8 mouse cellular contexts compared by ENCODE assay signal in the genomic region with DNA sequence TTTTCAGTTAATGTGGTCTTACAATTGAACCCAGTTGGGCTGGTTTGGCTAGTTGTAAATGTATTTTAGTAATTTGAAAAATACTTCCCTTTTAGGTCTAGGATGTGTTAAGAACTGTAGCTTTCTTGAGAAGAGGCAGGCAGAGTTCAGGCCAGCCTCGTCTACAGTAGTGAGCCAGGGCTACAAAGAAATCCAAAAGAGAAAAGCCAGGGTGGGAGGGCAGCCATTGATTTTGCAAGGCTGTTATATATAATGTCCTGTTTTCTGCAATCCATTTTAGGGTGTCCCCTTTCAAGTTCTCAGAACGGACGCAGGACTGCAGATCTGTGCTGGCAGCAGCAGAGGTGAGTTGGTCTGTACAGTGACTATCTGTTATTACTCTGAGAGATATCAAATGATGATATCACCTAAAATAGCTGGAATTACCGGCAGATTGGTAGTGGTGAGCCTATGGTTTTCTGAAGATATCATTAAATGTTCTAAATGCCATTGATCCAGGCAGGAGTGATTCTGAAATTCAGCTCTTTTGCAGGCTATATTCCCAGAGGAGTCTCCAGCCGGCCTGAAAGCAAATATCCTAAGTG. TPM values are rescaled to one million over a fixed set of nuclear protein-coding genes. Genes with fewer than 3 reads are reported as not detected.
DNase-seq lines count a peak whose midpoint lies in the region; ATAC-seq and TF ChIP-seq lines count a peak whose summit lies in the region.

No protein-coding gene starts in this region.

- H3K36me3 ChIP-seq in heart, embryonic 16.5 days (ENCODE audit: control insufficient read depth, insufficient read depth): peaks cover 35% of the 10 kb centered on the region
- H3K36me3 ChIP-seq in heart, adult 2 months (ENCODE audit: control insufficient read depth, insufficient read depth, low read length): peaks cover 13% of the 10 kb centered on the region
- H3K36me3 ChIP-seq in hindbrain, embryonic 14.5 days (replicated peaks; ENCODE audit: control insufficient read depth, insufficient read depth): peaks cover 58% of the 10 kb centered on the region
- H3K36me3 ChIP-seq in midbrain, embryonic 13.5 days: peaks cover 50% of the 10 kb centered on the region

- H3K27me3 ChIP-seq in heart, embryonic 16.5 days (ENCODE audit: control insufficient read depth, insufficient read depth, low read length): no peaks in the 10 kb centered on the region
- no peaks in the 10 kb centered on the region for H3K27me3 ChIP-seq in heart, adult 2 months (ENCODE audit: control insufficient read depth, insufficient read depth, low read length)
- no peaks in the 10 kb centered on the region for H3K27me3 ChIP-seq in hindbrain, embryonic 14.5 days (ENCODE audit: control insufficient read depth, insufficient read depth, low read length)
- no peaks in the 10 kb centered on the region for H3K27me3 ChIP-seq in midbrain, embryonic 13.5 days

- peak overlapping the region; percentile 79 for H3K4me2 ChIP-seq in heart, embryonic 16.5 days (ENCODE audit: low read depth, low read length)
- peak overlapping the region; percentile 89 for H3K4me2 ChIP-seq in hindbrain, embryonic 14.5 days (replicated peaks)
- H3K4me2 ChIP-seq in midbrain, embryonic 13.5 days (replicated peaks): peak overlapping the region; percentile 62

- H3K4me1 ChIP-seq in heart, embryonic 16.5 days (ENCODE audit: control insufficient read depth, insufficient read depth, low read length): peaks cover 17% of the 10 kb centered on the region
- H3K4me1 ChIP-seq in heart, adult 2 months (ENCODE audit: control insufficient read depth, insufficient read depth, low read length): peaks cover 3% of the 10 kb centered on the region
- H3K4me1 ChIP-seq in hindbrain, embryonic 14.5 days (replicated peaks; ENCODE audit: control insufficient read depth, insufficient read depth, low read length): peaks cover 27% of the 10 kb centered on the region
- H3K4me1 ChIP-seq in midbrain, embryonic 13.5 days (replicated peaks): peaks cover 53% of the 10 kb centered on the region

- intact Hi-C loops in heart, adult 2 months (cut with DNase I): loop anchor here (10.0 kb wide), 1 partner anchor 271 kb away; the partner anchor contains the start of gene Tvp23b

- WGBS in heart, embryonic 16.5 days: 12% methylated on average over 5 of the region's 5 CpGs
- WGBS in heart, adult 2 months: 36% methylated on average over 5 of the region's 5 CpGs
- WGBS in hindbrain, embryonic 14.5 days: 19% methylated on average over 5 of the region's 5 CpGs
- WGBS in midbrain, embryonic 13.5 days: 18% methylated on average over 5 of the region's 5 CpGs

- TF ChIP-seq CTCF in heart, adult 2 months (IDR thresholded peaks at IDR 0.05): no peak

- TF ChIP-seq POLR2A in heart, adult 2 months (IDR thresholded peaks at IDR 0.05; ENCODE audit: insufficient read depth, low read depth, low read length): no peak

- no peak for ATAC-seq in heart, embryonic 16.5 days (replicated peaks; ENCODE audit: extremely low read depth, insufficient read depth, low FRiP score)
- no peak for ATAC-seq in hindbrain, embryonic 14.5 days (ENCODE audit: low FRiP score)
- ATAC-seq in midbrain, embryonic 13.5 days: no peak
- ATAC-seq in activated CD4-positive, CD25-positive, alpha-beta regulatory T cell, adult 4 months: no peak

- H3K4me3 ChIP-seq in heart, embryonic 16.5 days (ENCODE audit: low read length): peak overlapping the region; percentile 74
- no peak overlapping the region for H3K4me3 ChIP-seq in heart, adult 2 months
- H3K4me3 ChIP-seq in hindbrain, embryonic 14.5 days (replicated peaks; ENCODE audit: low read length): peak overlapping the region; percentile 64
- peak overlapping the region; percentile 69 for H3K4me3 ChIP-seq in midbrain, embryonic 13.5 days (replicated peaks)

- H3K27ac ChIP-seq in heart, embryonic 16.5 days (ENCODE audit: low read length): peak overlapping the region; percentile 94
- H3K27ac ChIP-seq in heart, adult 2 months: no peak overlapping the region
- peak overlapping the region; percentile 15; the same call in 1 of the 2 replicates for H3K27ac ChIP-seq in hindbrain, embryonic 14.5 days
- H3K27ac ChIP-seq in midbrain, embryonic 13.5 days: peak overlapping the region; percentile 5

- no peak for DNase-seq in heart, adult 2 months
- peak; percentile 25 for DNase-seq in ZHBTc4 (ENCODE audit: low read depth, low spot score)
- no peak for DNase-seq in hindbrain, embryonic 14.5 days (ENCODE audit: low spot score)
- no peak for DNase-seq in urinary bladder, adult 2 months (ENCODE audit: low spot score)
- DNase-seq in adrenal gland, postnatal 14 days: no peak

- no peaks in the 10 kb centered on the region for H3K9me3 ChIP-seq in heart, embryonic 16.5 days (replicated peaks; ENCODE audit: control insufficient read depth, low read length)
- no peaks in the 10 kb centered on the region for H3K9me3 ChIP-seq in hindbrain, embryonic 14.5 days (ENCODE audit: control insufficient read depth, low read length)
- no peaks in the 10 kb centered on the region for H3K9me3 ChIP-seq in midbrain, embryonic 13.5 days

- peak overlapping the region; percentile 91 for H3K9ac ChIP-seq in heart, embryonic 16.5 days (ENCODE audit: low read length)
- no peak overlapping the region for H3K9ac ChIP-seq in heart, adult 2 months (ENCODE audit: low read depth, low read length)
- H3K9ac ChIP-seq in hindbrain, embryonic 14.5 days: peak overlapping the region; percentile 84
- peak overlapping the region; percentile 93 for H3K9ac ChIP-seq in midbrain, embryonic 13.5 days (replicated peaks)

- no peaks in the 10 kb centered on the region; the same call in 1 of the 2 replicates for H3K79me2 ChIP-seq in heart, adult 2 months (replicated peaks; ENCODE audit: control insufficient read depth, insufficient read depth, low read length)

- no peak for TF ChIP-seq EP300 in heart, adult 2 months (IDR thresholded peaks at IDR 0.05; ENCODE audit: insufficient read depth, low read depth, low read length)

RNA-seq across cellular contexts. Expression of gene Trpv2, which starts 29.9 kb away (rescaled TPM):
- 6.1 and 6.8 TPM in 2 replicates for polyA plus RNA-seq in heart, embryonic 16.5 days (2015; fragmentation: Nextera tagmentation; extraction: Ambion mirVana)
- 1 to 10 TPM; 2.6 to 3.5 TPM for total RNA-seq in heart, adult 2 months (2021)
- polyA plus RNA-seq in heart, adult 2 months (2012; rRNA removed): 4.6 and 5.6 TPM in 2 replicates
- polyA plus RNA-seq in hindbrain, embryonic 14.5 days (2014; fragmentation: Nextera tagmentation; extraction: Ambion mirVana): 22.6 and 28.2 TPM in 2 replicates
- 20.7 TPM in 2 replicates for polyA plus RNA-seq in midbrain, embryonic 13.5 days (2015; fragmentation: Nextera tagmentation; extraction: Ambion mirVana)
- 52.6 and 62.0 TPM in 2 replicates for polyA plus RNA-seq in urinary bladder, adult 2 months (2012; rRNA removed)
- 10 to 100 TPM; 76.8 to 79.0 TPM for polyA plus RNA-seq in activated CD4-positive, CD25-positive, alpha-beta regulatory T cell, adult 4 months (2017; shearing (Covaris generic))
- 3.8 and 5.1 TPM in 2 replicates for total RNA-seq in adrenal gland, postnatal 14 days (2021)

RNA-seq across cellular contexts. Expression of gene Lrrc75a, which starts 44.1 kb away (rescaled TPM):
- 11.4 and 15.2 TPM in 2 replicates for polyA plus RNA-seq in heart, embryonic 16.5 days (2015; fragmentation: Nextera tagmentation; extraction: Ambion mirVana)
- total RNA-seq in heart, adult 2 months (2021): 1 to 10 TPM; 3.3 to 4.2 TPM
- polyA plus RNA-seq in heart, adult 2 months (2012; rRNA removed): 6.2 and 9.6 TPM in 2 replicates
- 10.5 and 12.6 TPM in 2 replicates for polyA plus RNA-seq in hindbrain, embryonic 14.5 days (2014; fragmentation: Nextera tagmentation; extraction: Ambion mirVana)
- 8.2 and 11.4 TPM in 2 replicates for polyA plus RNA-seq in midbrain, embryonic 13.5 days (2015; fragmentation: Nextera tagmentation; extraction: Ambion mirVana)
- polyA plus RNA-seq in urinary bladder, adult 2 months (2012; rRNA removed): 14.0 and 15.4 TPM in 2 replicates
- 1 to 10 TPM; 1.0 to 1.7 TPM for polyA plus RNA-seq in activated CD4-positive, CD25-positive, alpha-beta regulatory T cell, adult 4 months (2017; shearing (Covaris generic))
- total RNA-seq in adrenal gland, postnatal 14 days (2021): 28.7 and 31.7 TPM in 2 replicates

RNA-seq across cellular contexts. Expression of gene Mmgt2, which starts 44.2 kb away (rescaled TPM):
- polyA plus RNA-seq in heart, embryonic 16.5 days (2015; fragmentation: Nextera tagmentation; extraction: Ambion mirVana): 48.8 and 49.0 TPM in 2 replicates
- 1 to 10 TPM; 5.8 to 8.6 TPM for total RNA-seq in heart, adult 2 months (2021)
- polyA plus RNA-seq in heart, adult 2 months (2012; rRNA removed): 8.7 and 8.9 TPM in 2 replicates
- polyA plus RNA-seq in hindbrain, embryonic 14.5 days (2014; fragmentation: Nextera tagmentation; extraction: Ambion mirVana): 21.0 and 33.4 TPM in 2 replicates
- polyA plus RNA-seq in midbrain, embryonic 13.5 days (2015; fragmentation: Nextera tagmentation; extraction: Ambion mirVana): 23.0 and 25.2 TPM in 2 replicates
- polyA plus RNA-seq in urinary bladder, adult 2 months (2012; rRNA removed): 73.5 and 89.4 TPM in 2 replicates
- polyA plus RNA-seq in activated CD4-positive, CD25-positive, alpha-beta regulatory T cell, adult 4 months (2017; shearing (Covaris generic)): 10 to 100 TPM; 32.9 to 42.3 TPM
- total RNA-seq in adrenal gland, postnatal 14 days (2021): 26.6 and 35.7 TPM in 2 replicates

RNA-seq across cellular contexts. Expression of gene Ubb, which starts 53.2 kb away (rescaled TPM):
- 2,482 and 2,483 TPM in 2 replicates for polyA plus RNA-seq in heart, embryonic 16.5 days (2015; fragmentation: Nextera tagmentation; extraction: Ambion mirVana)
- total RNA-seq in heart, adult 2 months (2021): 100 to 1,000 TPM; 626 to 699 TPM
- polyA plus RNA-seq in heart, adult 2 months (2012; rRNA removed): 1,026 and 1,119 TPM in 2 replicates
- 4,396 and 4,426 TPM in 2 replicates for polyA plus RNA-seq in hindbrain, embryonic 14.5 days (2014; fragmentation: Nextera tagmentation; extraction: Ambion mirVana)
- 4,691 and 4,901 TPM in 2 replicates for polyA plus RNA-seq in midbrain, embryonic 13.5 days (2015; fragmentation: Nextera tagmentation; extraction: Ambion mirVana)
- 2,108 and 2,141 TPM in 2 replicates for polyA plus RNA-seq in urinary bladder, adult 2 months (2012; rRNA removed)
- polyA plus RNA-seq in activated CD4-positive, CD25-positive, alpha-beta regulatory T cell, adult 4 months (2017; shearing (Covaris generic)): 1,000 to 10,000 TPM; 5,033 to 6,460 TPM
- total RNA-seq in adrenal gland, postnatal 14 days (2021): 1,185 and 1,189 TPM in 2 replicates
